Mouse (Mus musculus) heart, postnatal 0 days (tissue): Measurements from ENCODE around the gene Glis3. TPM values are rescaled to one million over a fixed set of nuclear protein-coding genes. Genes with fewer than 3 reads are reported as not detected.

Experiments used
- ATAC-seq: fragments of 200-750 bp; cut with Nextera tagmentation; 2 replicates; pipeline ENCODE4 v1.8.0; 2017; ENCODE audit warnings: low read depth, moderate number of reproducible peaks, moderate library complexity; ENCODE audit not compliant: insufficient read depth
- DNase-seq: peaks from one replicate; pipeline ENCODE4 v3.0.0-alpha.2; 2016; ENCODE audit warnings: low spot score
- H3K27ac ChIP-seq: fragments of 300-500 bp; sonication (generic); 2 replicates; pipeline ENCODE4 v1.5.1; 2014; ENCODE audit warnings: low read depth, mild to moderate bottlenecking
- H3K27me3 ChIP-seq: fragments of 300-500 bp; sonication (generic); 2 replicates; pipeline ENCODE4 v1.6.1; 2014; ENCODE audit warnings: low read length, mixed read lengths; ENCODE audit not compliant: control insufficient read depth, insufficient read depth
- H3K36me3 ChIP-seq: fragments of 300-500 bp; sonication (generic); replicated peaks from 2 replicates; pipeline ENCODE4 v1.6.1; 2014; ENCODE audit warnings: low read length, mixed read lengths; ENCODE audit not compliant: control insufficient read depth, insufficient read depth
- H3K4me1 ChIP-seq: fragments of 300-500 bp; sonication (generic); 2 replicates; pipeline ENCODE4 v1.6.1; 2014; ENCODE audit warnings: antibody characterized with exemption; ENCODE audit not compliant: control insufficient read depth, insufficient read depth
- H3K4me2 ChIP-seq: fragments of 300-500 bp; sonication (generic); 2 replicates; pipeline ENCODE4 v1.6.1; 2014; ENCODE audit warnings: low read depth, mild to moderate bottlenecking, low read length, moderate library complexity
- H3K4me3 ChIP-seq: fragments of 300-500 bp; sonication (generic); 2 replicates; pipeline ENCODE4 v1.5.1; 2014; ENCODE audit warnings: low read depth, low read length
- H3K9ac ChIP-seq: fragments of 300-500 bp; sonication (generic); replicated peaks from 2 replicates; pipeline ENCODE4 v1.6.1; 2014; ENCODE audit warnings: low read depth, low read length, mixed read lengths
- H3K9me3 ChIP-seq: fragments of 300-500 bp; sonication (generic); replicated peaks from 2 replicates; pipeline ENCODE4 v1.6.1; 2016; ENCODE audit warnings: low read length; ENCODE audit not compliant: control insufficient read depth
- CTCF ChIP-seq: IDR thresholded peaks from 2 replicates; pipeline ENCODE4 v1.5.1; 2016; ENCODE audit warnings: antibody characterized with exemption, control low read depth, low read depth
- EP300 ChIP-seq: IDR thresholded peaks from 2 replicates; pipeline ENCODE4 v1.6.1; 2016; ENCODE audit warnings: antibody characterized with exemption, low read depth
- WGBS: fragments of 180-500 bp; shearing (Covaris S2); extraction: QIAGEN DNeasy Blood & Tissue Kit; methylation state at CpG from one replicate; pipeline ENCODE4 v1.1.7; 2014; 5-methylcytosine and 5-hydroxymethylcytosine counted together
- polyA plus RNA-seq: library from polyadenylated mRNA; unstranded; fragments of >200 nt; fragmentation: Nextera tagmentation; extraction: Ambion mirVana; gene quantifications from 2 replicates; pipeline ENCODE4 v1.2.1, GENCODE M21; 2015
- total RNA-seq: library from RNA; depleted of rRNA; stranded (reverse); fragments of >200 nt; gene quantifications from 2 replicates; pipeline ENCODE4 v1.2.3, GENCODE M21; 2014; ENCODE audit warnings: low replicate concordance

Glis3 gene
- total and polyA plus RNA-seq, 2 experiments from 2014 or later, result 0.34 to 10.0 TPM

GRCm38 (mm10) chr19:28328444-28329110 lies 351.3 kb downstream of the Glis3 start:
- Histone ChIP-seq H3K9me3 (no peaks in the 10 kb centered on the region), H3K4me3 (no peak overlapping the region), H3K27ac (peak overlapping the region; percentile 61), H3K27me3 (no peaks in the 10 kb centered on the region), H3K36me3 (no peaks in the 10 kb centered on the region), H3K9ac (no peak overlapping the region), H3K4me2 (no peak overlapping the region), H3K4me1 (no peaks in the 10 kb centered on the region)
- ATAC-seq, result peak; percentile 27; the same call in 1 of the 2 replicates
- 43% methylated on average over 16 of the region's 16 CpGs for WGBS
- DNase-seq, result peak; percentile 27
- TF ChIP-seq CTCF, result no peak
- TF ChIP-seq EP300, result no peak

DNA sequence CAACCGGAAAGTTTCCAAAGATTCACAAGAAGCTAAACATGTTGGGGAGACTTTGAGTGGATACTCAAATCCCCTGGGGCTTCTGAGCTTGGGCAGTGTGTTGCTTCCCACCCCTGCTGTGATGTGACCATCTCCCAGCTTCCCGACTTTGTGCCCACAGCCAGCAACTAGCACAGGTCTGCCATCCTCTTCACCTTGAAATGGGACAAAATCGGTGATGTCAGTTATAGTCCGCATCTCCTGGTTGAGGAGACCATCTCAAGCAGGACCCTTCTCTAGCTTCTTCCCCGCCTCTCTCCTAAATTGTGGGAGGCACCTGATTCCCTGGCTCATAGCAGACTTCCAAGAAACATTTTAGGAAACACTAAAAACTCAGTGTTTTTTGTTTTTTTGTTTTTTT lies 352.3 kb downstream of the Glis3 start:
- Histone ChIP-seq H3K9me3 (no peaks in the 10 kb centered on the region), H3K4me3 (no peak overlapping the region), H3K9ac (no peak overlapping the region), H3K4me2 (no peak overlapping the region), H3K27ac (no peak overlapping the region), H3K36me3 (no peaks in the 10 kb centered on the region), H3K4me1 (no peaks in the 10 kb centered on the region), H3K27me3 (no peaks in the 10 kb centered on the region)
- ATAC-seq, result no peak
- WGBS, result 84% methylated on average over 5 of the region's 5 CpGs
- TF ChIP-seq CTCF (no peak), EP300 (no peak)
- no peak for DNase-seq

GRCm38 (mm10) chr19:28306036-28306435 lies 373.8 kb downstream of the Glis3 start:
- Histone ChIP-seq H3K9ac (no peak overlapping the region), H3K4me2 (no peak overlapping the region), H3K4me3 (no peak overlapping the region), H3K4me1 (no peaks in the 10 kb centered on the region), H3K27ac (no peak overlapping the region), H3K9me3 (no peaks in the 10 kb centered on the region), H3K27me3 (no peaks in the 10 kb centered on the region), H3K36me3 (no peaks in the 10 kb centered on the region)
- ATAC-seq (no peak), DNase-seq (no peak)
- WGBS, result 42% methylated on average over 6 of the region's 6 CpGs
- TF ChIP-seq CTCF (no peak), EP300 (no peak)

DNA sequence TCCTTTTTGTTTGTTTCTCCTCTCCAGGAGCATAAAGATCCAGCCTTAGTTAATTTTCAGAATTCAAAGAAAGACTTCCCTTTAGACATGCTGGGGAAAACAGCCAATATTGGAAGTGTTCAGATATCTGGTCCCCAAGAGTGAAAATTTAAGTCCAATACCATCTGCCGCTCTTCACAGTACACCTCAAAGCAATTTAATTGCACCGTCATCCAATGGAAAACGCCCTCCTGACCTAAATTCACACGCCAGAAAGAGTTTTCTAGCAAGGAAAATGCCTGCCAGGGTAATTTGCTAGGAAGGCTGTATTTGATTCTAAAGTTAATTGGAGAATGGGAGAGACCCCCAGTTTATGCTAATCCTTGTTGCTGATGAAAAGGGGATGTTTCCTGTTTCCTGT lies 374.4 kb downstream of the Glis3 start:
- Histone ChIP-seq H3K9ac (no peak overlapping the region), H3K27me3 (no peaks in the 10 kb centered on the region), H3K36me3 (no peaks in the 10 kb centered on the region), H3K9me3 (no peaks in the 10 kb centered on the region), H3K4me3 (no peak overlapping the region), H3K4me1 (no peaks in the 10 kb centered on the region), H3K4me2 (no peak overlapping the region), H3K27ac (no peak overlapping the region)
- DNase-seq (no peak), ATAC-seq (no peak)
- TF ChIP-seq CTCF (no peak), EP300 (no peak)
- 65% methylated on average over 4 of the region's 4 CpGs for WGBS

GRCm38 (mm10) chr19:28302831-28303242 lies 377.0 kb downstream of the Glis3 start:
- Histone ChIP-seq H3K36me3 (no peaks in the 10 kb centered on the region), H3K27me3 (no peaks in the 10 kb centered on the region), H3K9ac (no peak overlapping the region), H3K27ac (no peak overlapping the region), H3K4me2 (no peak overlapping the region), H3K9me3 (no peaks in the 10 kb centered on the region), H3K4me1 (no peaks in the 10 kb centered on the region), H3K4me3 (no peak overlapping the region)
- no peak for DNase-seq
- no peak for TF ChIP-seq EP300
- TF ChIP-seq CTCF, result no peak
- 57% methylated on average over 2 of the region's 2 CpGs for WGBS
- no peak for ATAC-seq

DNA sequence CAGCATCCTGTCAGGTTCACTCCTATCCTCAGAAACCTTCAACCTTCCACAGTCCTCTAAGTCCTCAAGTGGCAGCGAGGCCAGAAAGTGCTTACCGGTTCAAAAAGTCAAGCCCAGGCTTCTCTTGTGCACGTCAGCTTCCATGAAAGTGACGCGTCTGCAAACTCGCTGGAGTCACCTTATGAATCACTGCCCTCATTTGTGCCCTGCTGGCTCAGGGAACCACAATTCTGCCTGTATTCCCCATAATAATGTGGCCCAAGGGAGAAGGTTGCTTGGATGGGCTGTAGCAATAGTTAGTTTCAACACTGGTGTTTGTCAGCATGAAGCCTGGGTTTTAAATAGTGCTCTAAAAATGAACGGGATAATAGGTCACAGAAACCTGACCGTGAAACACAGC lies 379.7 kb downstream of the Glis3 start:
- ATAC-seq, result no peak
- H3K9ac ChIP-seq, result no peak overlapping the region

More for the DNA sequence above, 379.7 kb downstream of the Glis3 start:
- Histone ChIP-seq H3K4me1 (no peaks in the 10 kb centered on the region), H3K4me3 (no peak overlapping the region), H3K4me2 (no peak overlapping the region), H3K27ac (no peak overlapping the region), H3K9me3 (no peaks in the 10 kb centered on the region), H3K36me3 (no peaks in the 10 kb centered on the region), H3K27me3 (no peaks in the 10 kb centered on the region)
- DNase-seq, result no peak
- 68% methylated on average over 8 of the region's 8 CpGs for WGBS
- TF ChIP-seq EP300, result no peak
- TF ChIP-seq CTCF, result no peak
